Mouse (Mus musculus) telencephalon, adult 2 months (tissue): Measurements from ENCODE around the gene Uhrf1bp1.
"Not testable (repeated sequence)": the region's sequence is repeated elsewhere in the genome, so short reads cannot be mapped to it uniquely, and the experiment has no call there.

Experiments
- DNase-seq: peaks from one replicate; pipeline ENCODE4 v3.0.0-alpha.2; 2011; ENCODE audit warnings: low read depth, low spot score

The Uhrf1bp1 gene

DNA sequence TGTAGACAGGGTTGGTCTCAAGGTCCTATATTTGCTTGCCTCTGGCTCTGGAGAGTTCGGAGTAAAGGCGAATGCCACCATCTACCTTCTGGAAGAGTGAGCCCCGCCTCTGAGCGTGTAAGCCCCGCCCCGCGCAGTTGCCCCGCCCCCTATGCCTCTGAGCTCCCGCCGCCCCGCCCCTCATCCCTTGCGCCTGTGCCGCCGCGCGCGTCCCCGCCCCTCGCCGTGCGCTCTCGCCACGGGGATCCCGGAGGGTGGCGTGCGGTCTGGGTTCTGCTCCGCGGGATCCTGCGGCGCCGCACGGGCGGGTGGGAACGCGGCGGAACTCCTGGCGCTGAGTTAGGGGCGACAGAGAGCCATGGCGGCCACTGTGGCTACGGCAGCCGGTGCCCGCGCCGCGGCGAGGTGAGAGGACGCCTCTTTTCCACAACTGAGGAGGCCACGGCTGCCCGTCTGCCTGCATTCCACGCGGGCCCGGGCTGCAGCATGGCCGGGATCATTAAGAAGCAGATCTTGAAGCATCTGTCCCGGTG lies at the start of gene Uhrf1bp1:
Gene Uhrf1bp1, plus strand, starts transcription at position 177 of the 533 bp plus-strand sequence.
- DNase-seq, result peak; percentile 34

DNA sequence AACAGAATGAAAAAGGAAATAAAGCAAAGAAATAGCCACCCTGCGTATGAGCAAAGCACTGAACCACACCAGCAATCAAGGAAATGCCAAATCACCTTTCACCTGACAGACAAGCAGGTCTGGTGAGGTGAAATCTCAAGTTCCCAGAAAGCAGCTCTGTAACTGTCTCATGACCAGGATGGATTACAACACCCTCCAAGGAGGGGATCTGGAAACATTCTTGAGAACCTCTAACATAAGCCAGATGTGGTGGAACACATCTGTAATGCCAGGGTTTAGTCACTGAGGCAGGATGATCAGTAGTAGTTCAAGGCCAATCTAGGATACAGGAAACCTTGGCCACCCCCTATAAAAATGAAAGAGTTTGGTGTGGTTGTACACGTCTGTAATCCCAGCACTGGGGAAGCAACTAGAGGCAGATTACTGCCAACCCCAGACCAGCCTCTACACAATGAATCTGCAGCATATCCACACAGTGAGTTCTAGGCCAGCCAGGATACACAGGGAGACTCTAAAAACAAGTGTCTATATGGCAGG lies 48.6 kb upstream of the Uhrf1bp1 start:
- DNase-seq, result no peak

GRCm38 (mm10) chr17:27810569-27811331 lies 45.5 kb upstream of the Uhrf1bp1 start:
- no peak for DNase-seq

DNA sequence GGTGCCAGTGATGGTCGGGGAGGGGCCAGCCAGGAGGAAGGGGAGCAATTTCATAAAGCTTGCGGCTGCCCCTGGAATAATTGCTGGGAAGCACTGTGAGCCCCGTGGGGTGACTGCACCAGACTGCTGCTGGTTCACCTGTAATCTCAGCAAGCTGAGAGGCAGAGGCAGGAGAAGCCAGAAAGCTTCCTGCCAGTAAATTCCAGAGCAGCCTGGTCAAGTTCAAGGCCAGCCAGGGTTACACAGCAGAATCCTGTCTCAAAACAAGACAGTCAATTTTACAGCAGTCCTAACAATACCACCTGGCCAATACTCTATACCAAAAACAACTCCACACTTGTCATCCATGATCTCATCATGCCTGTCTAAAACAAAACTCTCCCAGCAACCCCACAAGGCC lies 44.3 kb upstream of the Uhrf1bp1 start:
- DNase-seq, result no peak

DNA sequence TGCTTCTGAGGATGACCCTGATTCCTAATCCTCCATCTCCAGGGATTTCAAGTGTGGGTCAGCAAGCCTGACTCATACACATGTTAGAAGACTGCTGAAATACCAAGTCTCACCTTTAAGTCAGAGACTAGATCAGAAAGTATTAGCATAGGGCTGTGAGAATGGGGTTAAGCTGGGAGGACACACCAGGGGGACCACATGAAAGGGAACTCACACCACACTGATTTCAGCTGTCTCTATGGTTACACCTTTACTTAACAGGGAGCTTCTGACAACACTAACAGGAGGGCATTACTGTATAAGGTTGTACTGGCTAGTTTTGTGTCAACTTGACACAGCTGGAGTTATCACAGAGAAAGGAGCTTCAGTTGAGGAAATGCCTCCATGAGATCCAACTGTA lies 41.6 kb upstream of the Uhrf1bp1 start:
- DNase-seq, result no peak

DNA sequence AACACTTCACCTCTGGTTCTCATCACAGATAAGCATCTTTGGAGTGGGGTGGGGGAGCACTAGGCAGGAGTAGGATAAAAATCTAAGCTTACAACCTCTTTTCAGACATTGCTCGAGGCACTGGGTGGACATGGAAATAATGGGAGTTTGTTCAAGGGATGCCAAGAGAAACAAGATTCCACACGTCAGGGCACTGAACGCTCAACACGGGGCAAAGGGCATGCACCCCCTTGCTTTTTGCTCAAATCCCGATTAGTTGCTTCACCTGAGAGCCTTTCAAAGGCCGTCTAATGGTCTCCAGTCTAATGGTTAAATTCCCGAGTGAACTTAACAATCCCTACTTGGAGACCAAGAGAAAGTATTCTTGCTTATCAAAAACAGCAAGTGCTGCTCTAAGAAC lies 37.2 kb upstream of the Uhrf1bp1 start:
- no peak for DNase-seq

GRCm38 (mm10) chr17:27819521-27819970 lies 36.7 kb upstream of the Uhrf1bp1 start:
- no peak for DNase-seq

DNA sequence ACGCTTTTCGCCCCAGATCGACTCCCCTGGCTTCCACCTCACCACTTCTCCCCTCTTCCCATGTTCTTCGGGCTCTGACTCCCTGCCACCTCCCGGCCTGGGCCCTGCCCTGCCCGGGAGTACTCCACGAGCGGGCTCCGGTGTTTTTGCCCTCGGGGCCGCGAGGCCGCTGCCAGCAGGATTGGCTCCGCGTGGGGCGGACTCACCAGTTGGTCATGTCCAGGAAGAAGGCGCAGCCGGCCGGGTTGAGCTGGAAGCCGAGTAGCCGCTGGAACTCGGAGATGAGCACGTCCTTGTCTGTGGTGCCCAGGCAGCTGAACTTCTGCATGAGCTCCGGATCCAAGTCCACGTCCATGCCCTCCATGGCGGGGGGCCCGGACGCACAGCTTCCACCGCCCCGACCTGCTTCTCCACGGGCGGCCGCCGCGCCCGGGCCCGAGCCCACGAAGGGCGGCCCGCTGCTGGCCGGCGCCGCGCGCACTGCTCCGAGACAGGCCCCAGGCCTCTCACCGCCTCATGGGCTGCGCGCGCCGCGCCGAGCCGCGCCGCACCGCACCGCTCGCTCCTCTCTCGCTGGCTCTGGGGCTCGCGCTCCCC lies 36.2 kb upstream of the Uhrf1bp1 start:
- DNase-seq, result no peak

DNA sequence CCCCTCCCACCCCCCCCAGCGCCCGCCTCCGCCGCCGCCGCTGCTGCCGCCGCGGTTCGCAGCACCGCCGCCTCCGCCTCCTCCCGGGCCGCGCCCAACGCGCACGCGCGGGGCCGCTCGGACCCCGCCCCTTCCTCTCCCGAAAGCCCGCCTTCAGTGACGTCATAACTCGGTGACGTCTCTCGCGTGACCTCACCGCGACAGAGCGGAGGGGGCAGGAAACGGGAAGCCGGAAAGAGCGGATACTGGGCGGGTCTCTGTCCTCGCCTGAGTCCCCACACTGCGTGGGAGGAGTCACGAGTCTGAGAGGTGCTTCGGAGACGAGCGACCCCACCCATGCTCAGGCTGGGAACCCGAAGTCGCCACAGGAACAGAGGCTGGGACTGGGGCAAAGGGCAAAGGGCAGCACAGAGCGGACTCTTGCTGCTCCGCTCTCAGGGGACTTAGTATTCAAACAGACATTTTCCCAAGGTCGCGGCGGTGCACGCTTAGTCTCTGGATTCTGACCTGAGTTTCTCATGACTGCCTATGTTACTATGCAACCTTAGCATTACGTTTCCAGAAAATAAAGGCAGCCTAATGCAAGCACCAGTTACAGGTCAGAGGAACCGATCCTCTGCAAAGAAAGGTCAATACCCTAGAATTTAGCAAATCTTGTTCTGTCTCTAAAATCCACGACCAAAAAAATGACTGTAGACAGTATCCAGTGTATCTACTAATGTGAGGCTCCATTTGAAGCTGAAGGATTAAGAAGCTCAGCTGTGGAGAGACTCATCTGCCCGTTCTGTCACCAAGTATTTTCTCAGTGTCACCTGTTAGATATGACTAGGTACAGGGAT lies 35.5 kb upstream of the Uhrf1bp1 start, which contains the start of gene D17Wsu92e:
Gene D17Wsu92e, minus strand, starts transcription at position 81 of the 839 bp plus-strand sequence.
- DNase-seq, result peak; percentile 97

DNA sequence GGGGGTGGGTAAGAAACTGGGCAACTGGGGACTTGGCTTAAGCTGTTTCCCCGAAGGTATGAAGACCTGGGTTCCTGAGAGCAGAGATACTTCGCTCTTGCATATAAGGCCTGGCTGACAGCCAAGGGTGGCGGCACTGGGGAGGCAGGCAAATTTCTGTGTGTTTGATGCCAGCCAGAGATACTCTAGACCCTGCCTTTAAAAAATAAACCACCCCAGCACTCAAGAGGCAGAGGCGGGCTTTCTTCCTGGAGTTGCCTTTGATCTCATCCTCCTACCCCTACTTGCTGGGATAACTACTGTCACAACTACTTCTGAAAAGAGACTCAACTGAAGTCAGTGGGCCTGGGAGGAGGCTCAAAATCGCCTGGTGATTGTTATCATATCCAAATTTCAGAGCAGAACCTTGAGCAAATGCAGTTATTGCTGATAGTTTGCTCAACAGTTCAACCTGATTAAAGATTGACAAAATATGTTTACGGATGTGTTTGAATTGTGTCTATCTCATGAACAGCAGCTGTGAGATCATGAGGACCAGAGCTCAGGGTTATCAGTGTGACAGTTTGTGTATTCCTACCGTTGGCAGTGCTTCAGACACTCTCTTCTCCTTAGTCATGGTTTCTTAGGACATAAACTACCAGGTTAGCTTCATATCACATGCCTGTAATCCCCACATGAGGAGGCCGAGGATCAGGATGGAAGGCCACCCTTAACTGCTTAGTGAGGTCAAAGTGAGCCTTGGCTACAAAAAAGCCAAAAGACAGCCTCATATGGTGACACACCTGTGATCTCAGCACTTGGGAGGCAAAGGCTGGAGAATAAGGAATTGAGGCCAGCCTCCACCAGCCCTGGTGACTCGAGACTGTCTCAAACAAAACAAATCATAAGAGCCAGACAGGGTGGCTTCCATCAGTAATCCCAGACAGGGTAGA lies 34.6 kb upstream of the Uhrf1bp1 start:
- no peak for DNase-seq

DNA sequence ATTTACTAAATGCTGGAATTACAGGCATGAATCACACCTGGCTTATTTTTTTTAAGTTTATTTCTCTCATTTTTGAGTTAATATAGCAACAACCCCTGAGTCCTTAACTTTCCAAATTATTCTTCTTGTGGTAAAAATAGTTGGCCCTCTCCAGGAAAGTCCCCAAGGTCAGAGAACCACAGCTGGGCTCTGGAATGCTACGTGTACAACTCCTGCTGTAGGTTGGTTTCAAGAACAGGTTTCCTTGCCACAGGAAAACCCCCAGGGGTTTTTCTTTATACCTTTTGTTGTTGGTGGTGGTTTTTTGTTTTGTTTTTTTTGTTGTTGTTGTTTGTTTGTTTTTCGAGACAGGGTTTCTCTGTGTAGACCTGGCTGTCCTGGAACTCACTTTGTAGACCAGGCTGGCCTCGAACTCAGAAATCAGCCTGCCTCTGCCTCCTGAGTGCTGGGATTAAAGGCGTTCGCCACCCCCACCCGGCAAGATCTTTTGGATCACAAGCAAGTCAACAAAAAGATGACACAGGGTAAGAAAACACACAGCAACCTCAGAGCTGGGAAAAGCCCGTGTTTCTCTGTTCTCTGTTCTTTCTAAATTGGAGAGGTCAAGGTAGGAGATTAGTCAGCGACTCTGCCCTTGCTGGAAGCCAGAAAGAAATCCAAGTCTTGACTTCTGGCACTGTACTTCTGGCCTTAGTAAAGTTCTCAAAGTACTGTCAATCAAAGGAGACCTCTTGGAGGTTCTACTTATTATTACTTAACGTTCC lies 32.9 kb upstream of the Uhrf1bp1 start:
- DNase-seq, result no peak

- DNase-seq, result no peak
Measured at GRCm38 (mm10) chr17:27824941-27825340, 31.3 kb upstream of the Uhrf1bp1 start.

- no peak for DNase-seq
Measured at GRCm38 (mm10) chr17:27825539-27825938, 30.7 kb upstream of the Uhrf1bp1 start.

- DNase-seq, result no peak
Measured at GRCm38 (mm10) chr17:27825984-27826905, 30.0 kb upstream of the Uhrf1bp1 start.

GRCm38 (mm10) chr17:27826908-27827383 lies 29.3 kb upstream of the Uhrf1bp1 start:
- DNase-seq, result no peak

GRCm38 (mm10) chr17:27827511-27827910 lies 28.7 kb upstream of the Uhrf1bp1 start:
- DNase-seq, result no peak

DNA sequence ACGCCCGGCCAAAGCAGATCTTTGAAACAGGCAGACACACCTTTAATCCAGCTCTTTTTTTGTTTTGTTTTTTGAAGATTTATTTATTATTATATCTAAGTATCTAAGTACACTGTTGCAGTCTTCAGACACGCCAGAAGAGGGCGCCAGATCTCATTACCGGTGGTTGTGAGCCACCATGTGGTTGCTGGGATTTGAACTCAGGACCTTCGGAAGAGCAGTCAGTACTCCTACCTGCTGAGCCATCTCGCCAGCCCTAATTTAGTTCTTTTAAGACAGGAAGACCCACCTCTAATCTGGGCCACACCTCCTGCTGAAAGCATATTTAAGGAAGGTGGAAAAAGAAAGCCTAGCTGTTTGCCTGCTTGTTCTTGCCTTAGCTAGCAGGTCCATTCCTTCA lies 25.8 kb upstream of the Uhrf1bp1 start:
- no peak for DNase-seq

GRCm38 (mm10) chr17:27837850-27838249 lies 18.4 kb upstream of the Uhrf1bp1 start, which contains the start of gene Snrpc:
Gene Snrpc, plus strand, starts transcription at chr17:27838150.
- not testable (repeated sequence) for DNase-seq
